In genomic region chr4:55124126-55124525, GRCm38 (mm10) we compare ENCODE assay signal across 28 mouse cellular contexts.
"Had no signal": no experiment of that assay in that cellular context is flagged by ENCODE, and none has a peak within 500 bp of the region (broad histone marks: within the 10 kb centered on the region; RNA-seq: fewer than 3 reads in every experiment).

No protein-coding gene starts in this region.

- ATAC-seq: liver, embryonic 12.5 days; liver, postnatal 0 days; lung, postnatal 0 days; midbrain, embryonic 13.5 days; midbrain, embryonic 15.5 days; midbrain, embryonic 16.5 days had no signal

- H3K4me3 ChIP-seq: limb, embryonic 10.5 days; limb, embryonic 12.5 days; limb, embryonic 13.5 days; limb, embryonic 15.5 days; liver, embryonic 12.5 days; liver, embryonic 13.5 days; liver, embryonic 15.5 days; lung, embryonic 15.5 days; megakaryocyte, embryonic 14.5 days; midbrain, embryonic 10.5 days; midbrain, embryonic 12.5 days; midbrain, embryonic 13.5 days; midbrain, embryonic 15.5 days; myocyte had no signal

- H3K27ac ChIP-seq: limb, embryonic 10.5 days; limb, embryonic 12.5 days; limb, embryonic 13.5 days; limb, embryonic 15.5 days; liver, embryonic 12.5 days; liver, embryonic 13.5 days; liver, embryonic 14.5 days; liver, embryonic 15.5 days; macrophage; midbrain, embryonic 10.5 days; midbrain, embryonic 12.5 days; midbrain, embryonic 13.5 days; midbrain, embryonic 15.5 days had no signal

- DNase-seq: left cerebral cortex, postnatal 4 days; liver; liver, embryonic 13.5 days; liver, postnatal 0 days; lung, adult 18-20 months; lung, adult 2 months; lung, postnatal 10 days; lung, postnatal 14 days; lung, postnatal 36 days; lung, postnatal 4 days; midbrain, embryonic 14.5 days had no signal
